Mouse (Mus musculus) MEL (cell line): ENCODE data around the gene Chst1. TPM values are rescaled to one million over a fixed set of nuclear protein-coding genes. Genes with fewer than 3 reads are reported as not detected.

Source experiments
- DNase-seq: peaks from one replicate; pipeline ENCODE4 v3.0.0; 2011; ENCODE audit warnings: low read depth, low spot score
- H3K27ac ChIP-seq: 2 replicates; pipeline ENCODE4 v1.5.1; 2012; ENCODE audit warnings: low read depth, mild to moderate bottlenecking, control low read depth, low read length, moderate library complexity; ENCODE audit not compliant: control insufficient read depth
- H3K27me3 ChIP-seq, 2 experiments: fragments of 150-350 bp in 1 of 2; sonication (generic) in 1 of 2; 2 replicates each; pipeline ENCODE4 v1.6.1; 2012; ENCODE audit warnings: low read length in 2 of 2, mild to moderate bottlenecking in 2 of 2, improper control_type of control experiment in 1 of 2, moderate library complexity in 1 of 2; ENCODE audit not compliant: insufficient read depth in 2 of 2, control insufficient read depth in 1 of 2
- H3K36me3 ChIP-seq, 2 experiments: 2 replicates each; pipeline ENCODE4 v1.6.1; 2012 to 2014; ENCODE audit warnings: low read length in 2 of 2, improper control_type of control experiment in 1 of 2, inconsistent platforms in 1 of 2, mild to moderate bottlenecking in 1 of 2; ENCODE audit not compliant: insufficient read depth in 2 of 2, control insufficient read depth in 1 of 2
- H3K4me1 ChIP-seq, 2 experiments: fragments of 150-350 bp in 1 of 2; sonication (generic) in 1 of 2; 2 replicates each; pipeline ENCODE4 v1.6.1; 2012; ENCODE audit warnings: low read length in 2 of 2, improper control_type of control experiment in 1 of 2, mild to moderate bottlenecking in 1 of 2; ENCODE audit not compliant: insufficient read depth in 2 of 2, control insufficient read depth in 1 of 2
- H3K4me3 ChIP-seq, 2 experiments: fragments of 150-350 bp in 1 of 2; sonication (generic) in 1 of 2; 2 replicates each; pipeline ENCODE4 v1.5.1; 2012; ENCODE audit warnings: low read depth in 2 of 2, low read length in 2 of 2, mild to moderate bottlenecking in 2 of 2, moderate library complexity in 2 of 2, control low read depth in 1 of 2, improper control_type of control experiment in 1 of 2; ENCODE audit not compliant: control insufficient read depth in 1 of 2, insufficient read depth in 1 of 2
- H3K79me2 ChIP-seq: 2 replicates; pipeline ENCODE4 v1.6.1; 2012; ENCODE audit warnings: mild to moderate bottlenecking, low read length, moderate library complexity; ENCODE audit not compliant: control insufficient read depth, poor library complexity, insufficient read depth
- H3K9ac ChIP-seq: 2 replicates; pipeline ENCODE4 v1.6.1; 2012; ENCODE audit warnings: low read depth, mild to moderate bottlenecking, control low read depth, low read length, moderate library complexity; ENCODE audit not compliant: control insufficient read depth, poor library complexity, severe bottlenecking
- H3K9me3 ChIP-seq: fragments of 150-350 bp; sonication (generic); replicated peaks from 2 replicates; pipeline ENCODE4 v1.6.1; 2012; ENCODE audit warnings: mild to moderate bottlenecking, low read length, improper control_type of control experiment, moderate library complexity; ENCODE audit not compliant: insufficient read depth
- CHD1 ChIP-seq: IDR thresholded peaks from 2 replicates; pipeline ENCODE4 v1.6.1; 2012; ENCODE audit warnings: low read depth, mild to moderate bottlenecking, inconsistent platforms, low read length, improper control_type of control experiment
- CHD2 ChIP-seq: IDR thresholded peaks from 2 replicates; pipeline ENCODE4 v1.6.1; 2011; ENCODE audit warnings: low read length, improper control_type of control experiment
- E2F4 ChIP-seq: IDR thresholded peaks from 2 replicates; pipeline ENCODE4 v1.6.1; 2011; ENCODE audit warnings: low read depth, low read length, improper control_type of control experiment, borderline replicate concordance
- ELF1 ChIP-seq: IDR thresholded peaks from 2 replicates; pipeline ENCODE4 v1.6.1; 2014; ENCODE audit warnings: low read depth, mild to moderate bottlenecking, inconsistent platforms, low read length, improper control_type of control experiment, moderate library complexity
- EP300 ChIP-seq, 2 experiments: IDR thresholded peaks; 2 replicates each; pipeline ENCODE4 v1.6.1; 2011; ENCODE audit warnings: improper control_type of control experiment in 2 of 2, low read length in 2 of 2, low read depth in 1 of 2, mild to moderate bottlenecking in 1 of 2
- ETS1 ChIP-seq: IDR thresholded peaks from 2 replicates; pipeline ENCODE4 v1.6.1; 2012; ENCODE audit warnings: low read depth, mild to moderate bottlenecking, inconsistent platforms, low read length, improper control_type of control experiment, moderate library complexity
- GABPA ChIP-seq: IDR thresholded peaks from 2 replicates; pipeline ENCODE4 v1.6.1; 2012; ENCODE audit warnings: low read depth, mild to moderate bottlenecking, inconsistent platforms, low read length, improper control_type of control experiment, moderate library complexity
- HCFC1 ChIP-seq: IDR thresholded peaks from 2 replicates; pipeline ENCODE4 v1.6.1; 2012; ENCODE audit warnings: low read depth, mild to moderate bottlenecking, inconsistent platforms, low read length, improper control_type of control experiment, moderate library complexity
- JUND ChIP-seq: IDR thresholded peaks from 2 replicates; pipeline ENCODE4 v1.6.1; 2011; ENCODE audit warnings: low read depth, mild to moderate bottlenecking, improper control_type of control experiment, low read length
- MAX ChIP-seq: IDR thresholded peaks from 2 replicates; pipeline ENCODE4 v1.6.1; 2011; ENCODE audit warnings: low read length, improper control_type of control experiment
- MAZ ChIP-seq: IDR thresholded peaks from 2 replicates; pipeline ENCODE4 v1.6.1; 2012; ENCODE audit warnings: low read depth, mild to moderate bottlenecking, inconsistent platforms, low read length, improper control_type of control experiment
- MXI1 ChIP-seq: IDR thresholded peaks from 2 replicates; pipeline ENCODE4 v1.6.1; 2011; ENCODE audit warnings: mild to moderate bottlenecking, low read depth, low read length, improper control_type of control experiment
- MYB ChIP-seq: IDR thresholded peaks from 2 replicates; pipeline ENCODE4 v1.6.1; 2011; ENCODE audit warnings: mild to moderate bottlenecking, low read depth, low read length, improper control_type of control experiment
- MYC ChIP-seq: IDR thresholded peaks from 2 replicates; pipeline ENCODE4 v1.6.1; 2011; ENCODE audit warnings: low read depth, mild to moderate bottlenecking, low read length, improper control_type of control experiment, moderate library complexity
- NELFE ChIP-seq: IDR thresholded peaks from 2 replicates; pipeline ENCODE4 v1.6.1; 2011; ENCODE audit warnings: low read depth, low read length, improper control_type of control experiment
- POLR2A ChIP-seq, 2 experiments: IDR thresholded peaks; 2 replicates each; pipeline ENCODE4 v1.6.1; 2011 to 2012; ENCODE audit warnings: low read length in 2 of 2, mild to moderate bottlenecking in 2 of 2, control low read depth in 1 of 2, improper control_type of control experiment in 1 of 2, low read depth in 1 of 2, moderate library complexity in 1 of 2; ENCODE audit not compliant: control insufficient read depth in 1 of 2, insufficient read depth in 1 of 2, poor library complexity in 1 of 2
- POLR2AphosphoS2 ChIP-seq: IDR thresholded peaks from 2 replicates; pipeline ENCODE4 v1.6.1; 2011; ENCODE audit warnings: low read length, improper control_type of control experiment
- POLR2AphosphoS5 ChIP-seq: IDR thresholded peaks from 2 replicates; pipeline ENCODE4 v1.6.1; 2012; ENCODE audit warnings: low read depth, borderline replicate concordance, mild to moderate bottlenecking, inconsistent platforms, low read length, moderate library complexity, mixed read lengths
- RAD21 ChIP-seq: IDR thresholded peaks from 2 replicates; pipeline ENCODE4 v1.6.1; 2011; ENCODE audit warnings: mild to moderate bottlenecking, low read depth, low read length, improper control_type of control experiment
- SIN3A ChIP-seq: IDR thresholded peaks from 2 replicates; pipeline ENCODE4 v1.6.1; 2012; ENCODE audit warnings: low read length, improper control_type of control experiment, inconsistent platforms
- SMC3 ChIP-seq: IDR thresholded peaks from 2 replicates; pipeline ENCODE4 v1.6.1; 2011; ENCODE audit warnings: low read depth, low read length, improper control_type of control experiment
- TAL1 ChIP-seq: IDR thresholded peaks from 2 replicates; pipeline ENCODE4 v1.6.1; 2012; ENCODE audit warnings: mild to moderate bottlenecking, inconsistent platforms, low read length, moderate library complexity, mixed read lengths
- TBP ChIP-seq: IDR thresholded peaks from 2 replicates; pipeline ENCODE4 v1.8.0; 2011; ENCODE audit warnings: low read depth, low read length, improper control_type of control experiment
- TCF12 ChIP-seq: IDR thresholded peaks from 2 replicates; pipeline ENCODE4 v1.6.1; 2014; ENCODE audit warnings: low read depth, mild to moderate bottlenecking, inconsistent platforms, low read length, improper control_type of control experiment, moderate library complexity
- UBTF ChIP-seq: IDR thresholded peaks from 2 replicates; pipeline ENCODE4 v1.6.1; 2012; ENCODE audit warnings: low read depth, mild to moderate bottlenecking, inconsistent platforms, low read length, improper control_type of control experiment, moderate library complexity, borderline replicate concordance; ENCODE audit not compliant: insufficient read depth
- USF1 ChIP-seq: IDR thresholded peaks from 2 replicates; pipeline ENCODE4 v1.6.1; 2014; ENCODE audit warnings: low read depth, mild to moderate bottlenecking, inconsistent platforms, low read length, improper control_type of control experiment, moderate library complexity
- USF2 ChIP-seq, 2 experiments: IDR thresholded peaks; 2 replicates each; pipeline ENCODE4 v1.6.1; 2011 to 2012; ENCODE audit warnings: improper control_type of control experiment in 2 of 2, low read length in 2 of 2, borderline replicate concordance in 1 of 2, inconsistent platforms in 1 of 2, low read depth in 1 of 2, mild to moderate bottlenecking in 1 of 2; ENCODE audit not compliant: insufficient read depth in 1 of 2
- ZC3H11A ChIP-seq: IDR thresholded peaks from 2 replicates; pipeline ENCODE4 v1.6.1; 2012; ENCODE audit warnings: low read depth, mild to moderate bottlenecking, inconsistent platforms, low read length, improper control_type of control experiment
- ZMIZ1 ChIP-seq: IDR thresholded peaks from 2 replicates; pipeline ENCODE4 v1.6.1; 2012; ENCODE audit warnings: low read depth, mild to moderate bottlenecking, inconsistent platforms, low read length, improper control_type of control experiment, moderate library complexity
- ZNF384 ChIP-seq: IDR thresholded peaks from 2 replicates; pipeline ENCODE4 v1.6.1; 2012; ENCODE audit warnings: low read depth, mild to moderate bottlenecking, inconsistent platforms, low read length, improper control_type of control experiment
- polyA plus RNA-seq, 2 experiments: library from polyadenylated mRNA; stranded (reverse) in 1 of 2; unstranded in 1 of 2; fragments of >175 nt in 1 of 2; fragments of >200 nt in 1 of 2; gene quantifications; 2 replicates each; pipeline versions ENCODE4 v1.2.1 to v1.2.4; 2012; ENCODE audit warnings: low replicate concordance in 2 of 2, low read depth in 1 of 2; ENCODE audit not compliant: insufficient read length in 2 of 2, insufficient read depth in 1 of 2, missing spikeins in 1 of 2
- total RNA-seq: library from RNA; depleted of rRNA; stranded (reverse); fragments of 300-350 nt; gene quantifications from 2 replicates; pipeline ENCODE4 v1.2.3, GENCODE M21; 2012; rRNA removed

Chst1 gene
- total RNA-seq, result 0.35 and 0.56 TPM in 2 replicates
- polyA plus RNA-seq, result under 1 TPM in 1 of 2 experiments, not detected in 1; 0.14 TPM

DNA sequence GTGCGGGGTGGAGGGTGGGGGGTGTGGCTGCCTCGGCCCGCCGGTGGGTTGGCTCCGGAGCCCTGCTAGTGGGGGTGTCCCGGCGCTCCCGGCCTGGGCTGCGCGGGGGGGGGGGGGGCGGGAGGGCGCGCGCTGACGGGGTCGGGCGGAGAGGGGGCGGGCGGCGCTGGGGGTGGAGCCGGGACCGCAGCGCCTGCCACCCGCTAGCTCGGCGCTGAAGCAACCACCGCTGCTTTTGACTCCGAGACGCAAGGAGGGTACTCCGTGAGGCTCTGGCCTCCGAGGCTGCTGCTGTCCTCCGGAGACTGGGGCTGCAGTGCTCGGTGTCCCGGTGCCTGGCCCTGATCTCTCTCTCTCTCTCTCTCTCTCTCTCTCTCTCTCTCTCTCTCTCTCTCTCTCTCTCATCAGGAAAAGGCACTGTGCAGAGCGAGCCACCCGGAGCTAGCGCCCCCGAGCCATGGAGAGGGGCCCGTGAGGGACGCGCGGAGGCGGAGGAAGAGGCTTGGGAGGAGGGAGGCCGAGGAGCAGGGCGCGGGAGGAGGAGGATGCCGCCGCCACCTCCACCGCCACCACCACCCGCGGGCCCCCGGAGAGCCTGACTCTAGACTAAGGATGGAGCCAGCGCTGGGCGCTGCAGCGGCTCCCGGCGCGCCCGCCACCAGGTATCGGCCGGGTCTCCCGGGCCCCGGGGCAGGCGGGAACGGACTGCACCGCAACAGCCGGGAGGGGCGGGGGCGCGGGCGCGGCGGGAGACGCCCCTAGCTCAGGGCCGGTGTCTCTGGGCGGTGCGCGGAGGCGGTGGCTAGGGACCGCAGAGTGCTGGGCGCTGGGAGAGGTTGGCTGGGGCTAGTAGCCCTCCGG is at the start of gene Chst1:
Chst1 (plus strand) TSS at position 221 of the 861 bp plus-strand sequence.
- no peaks in the 10 kb centered on the region for H3K9me3 ChIP-seq
- DNase-seq, result no peak
- no peak within 1 kb of the TSS for H3K9ac ChIP-seq
- H3K36me3 ChIP-seq, result no peaks in the 10 kb centered on the region
- no peaks in the 10 kb centered on the region for H3K79me2 ChIP-seq
- peaks cover 3% of the 10 kb centered on the region in 2 experiments; a peak in 3 of 4 replicates for H3K27me3 ChIP-seq
- H3K4me3 ChIP-seq, result no peak within 1 kb of the TSS
- no peak for TF ChIP-seq EP300 (IDR thresholded peaks at IDR 0.05; ENCODE audit: low read depth in 1 of 2, low read length in 2 of 2)
- TF ChIP-seq, all 39 proteins: peak for 0
- Histone ChIP-seq H3K4me1 (no peaks in the 10 kb centered on the region), H3K27ac (no peak within 1 kb of the TSS)

GRCm38 (mm10) chr2:92550051-92550450 is 49.5 kb upstream of the Chst1 start:
- peak; percentile 46 for DNase-seq
- peaks cover 0 to 16% of the 10 kb centered on the region in 2 experiments; a peak in 2 of 4 replicates for H3K36me3 ChIP-seq
- peaks cover 2 to 4% of the 10 kb centered on the region in 2 experiments; a peak in 3 of 4 replicates for H3K27me3 ChIP-seq
- H3K27ac ChIP-seq, result no peak overlapping the region
- peaks cover 10 to 26% of the 10 kb centered on the region in 2 experiments for H3K4me1 ChIP-seq
- H3K79me2 ChIP-seq, result no peaks in the 10 kb centered on the region
- H3K4me3 ChIP-seq, result no peak overlapping the region
- H3K9me3 ChIP-seq, result no peaks in the 10 kb centered on the region
- no peak overlapping the region for H3K9ac ChIP-seq
- no peak for TF ChIP-seq ZNF384
- TF ChIP-seq CHD2, result no peak
- no peak for TF ChIP-seq GABPA
- no peak for TF ChIP-seq ZMIZ1
- peak in 1 of 2 experiments; percentile 56; a peak in 2 of 4 replicates for TF ChIP-seq USF2 (IDR thresholded peaks at IDR 0.05; ENCODE audit: borderline replicate concordance in 1 of 2, insufficient read depth in 1 of 2, low read depth in 1 of 2, low read length in 2 of 2)
- no peak for TF ChIP-seq MYB
- peak; percentile 12; the same call in 1 of the 2 replicates for TF ChIP-seq TCF12
- TF ChIP-seq NELFE, result no peak
- no peak for TF ChIP-seq TBP
- TF ChIP-seq POLR2AphosphoS2, result no peak
- no peak for TF ChIP-seq E2F4
- TF ChIP-seq MXI1, result peak; percentile 83
- no peak for TF ChIP-seq MAZ
- no peak for TF ChIP-seq ELF1
- peak; percentile 50; the same call in 1 of the 2 replicates for TF ChIP-seq ETS1
- no peak for TF ChIP-seq POLR2A (IDR thresholded peaks at IDR 0.05; ENCODE audit: control insufficient read depth in 1 of 2, insufficient read depth in 1 of 2, low read depth in 1 of 2, low read length in 2 of 2, poor library complexity in 1 of 2)
- peak; percentile 88 for TF ChIP-seq USF1
- TF ChIP-seq RAD21, result no peak
- TF ChIP-seq TAL1, result no peak
- TF ChIP-seq CHD1, result no peak
- TF ChIP-seq MYC, result peak; percentile 75
- TF ChIP-seq HCFC1, result no peak
- TF ChIP-seq SMC3, result 0 out of 2 replicates have a peak, but pooled peaks have one; percentile 2
- no peak for TF ChIP-seq JUND
- no peak for TF ChIP-seq ZC3H11A
- no peak for TF ChIP-seq POLR2AphosphoS5
- TF ChIP-seq UBTF, result no peak
- TF ChIP-seq MAX, result peak; percentile 95
- peak; percentile 74; the same call in 1 of the 2 replicates for TF ChIP-seq SIN3A
